Mouse (Mus musculus) liver, embryonic 12.5 days (tissue): ENCODE measurements around the gene Ppp3ca. TPM values are rescaled to one million over a fixed set of nuclear protein-coding genes. Genes with fewer than 3 reads are reported as not detected.

ENCODE experiments used
- ATAC-seq: fragments of 200-750 bp; cut with Nextera tagmentation; 2 replicates; pipeline ENCODE4 v1.8.0; 2017; ENCODE audit warnings: moderate number of reproducible peaks, mild to moderate bottlenecking, moderate library complexity
- H3K27ac ChIP-seq: fragments of 300-500 bp; sonication (generic); 2 replicates; pipeline ENCODE4 v1.5.1; 2016; ENCODE audit warnings: mild to moderate bottlenecking
- H3K27me3 ChIP-seq: fragments of 300-500 bp; sonication (generic); replicated peaks from 2 replicates; pipeline ENCODE4 v1.6.1; 2016; ENCODE audit warnings: mild to moderate bottlenecking, moderate library complexity
- H3K36me3 ChIP-seq: fragments of 300-500 bp; sonication (generic); 2 replicates; pipeline ENCODE4 v1.6.1; 2016; ENCODE audit warnings: mild to moderate bottlenecking, moderate library complexity
- H3K4me1 ChIP-seq: fragments of 300-500 bp; sonication (generic); 2 replicates; pipeline ENCODE4 v1.6.1; 2016
- H3K4me2 ChIP-seq: fragments of 300-500 bp; sonication (generic); 2 replicates; pipeline ENCODE4 v1.6.1; 2016; ENCODE audit warnings: mild to moderate bottlenecking, moderate library complexity
- H3K4me3 ChIP-seq: fragments of 300-500 bp; sonication (generic); 2 replicates; pipeline ENCODE4 v1.5.1; 2016; ENCODE audit warnings: mild to moderate bottlenecking, moderate library complexity
- H3K9ac ChIP-seq: fragments of 300-500 bp; sonication (generic); 2 replicates; pipeline ENCODE4 v1.6.1; 2016; ENCODE audit warnings: mild to moderate bottlenecking, moderate library complexity
- H3K9me3 ChIP-seq: fragments of 300-500 bp; sonication (generic); replicated peaks from 2 replicates; pipeline ENCODE4 v1.6.1; 2016; ENCODE audit warnings: mild to moderate bottlenecking, moderate library complexity
- WGBS: fragments of 180-500 bp; shearing (Covaris S2); methylation state at CpG from one replicate; pipeline ENCODE4 v1.1.7; 2016; ENCODE audit not compliant: insufficient replicate concordance; 5-methylcytosine and 5-hydroxymethylcytosine counted together
- polyA plus RNA-seq: library from polyadenylated mRNA; unstranded; fragments of >200 nt; fragmentation: Nextera tagmentation; extraction: Ambion mirVana; gene quantifications from 2 replicates; pipeline ENCODE4 v1.2.1, GENCODE M21; 2016

Gene Ppp3ca
- polyA plus RNA-seq: 25.3 and 27.8 TPM in 2 replicates

DNA sequence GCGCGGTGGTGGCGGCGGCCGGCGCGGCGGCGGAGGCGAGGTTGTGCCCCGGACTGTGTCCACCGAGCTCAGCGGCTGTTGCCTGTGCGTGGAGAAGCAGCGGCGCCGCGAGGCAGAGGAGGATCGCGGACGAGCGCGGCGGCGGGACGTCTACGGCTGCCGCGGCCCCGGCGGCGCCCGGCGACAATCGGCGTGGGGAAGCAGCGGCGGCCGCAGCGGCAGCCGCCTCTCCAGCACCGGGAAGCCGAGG, at the start of gene Ppp3ca:
Ppp3ca (plus strand) TSS at position 15 of the 250 bp plus-strand sequence.
- H3K36me3 ChIP-seq: no peaks in the 10 kb centered on the region
- peak within 1 kb of the TSS; percentile 99 for H3K4me2 ChIP-seq
- no peak; the same call in 1 of the 2 replicates for ATAC-seq
- H3K27me3 ChIP-seq: no peaks in the 10 kb centered on the region
- no peaks in the 10 kb centered on the region for H3K9me3 ChIP-seq
- peak within 1 kb of the TSS; percentile 78 for H3K4me3 ChIP-seq
- H3K27ac ChIP-seq: peak within 1 kb of the TSS; percentile 89
- WGBS: 0% methylated on average over 31 of the region's 43 CpGs
- H3K4me1 ChIP-seq: peaks cover 32% of the 10 kb centered on the region
- H3K9ac ChIP-seq: peak within 1 kb of the TSS; percentile 90

DNA sequence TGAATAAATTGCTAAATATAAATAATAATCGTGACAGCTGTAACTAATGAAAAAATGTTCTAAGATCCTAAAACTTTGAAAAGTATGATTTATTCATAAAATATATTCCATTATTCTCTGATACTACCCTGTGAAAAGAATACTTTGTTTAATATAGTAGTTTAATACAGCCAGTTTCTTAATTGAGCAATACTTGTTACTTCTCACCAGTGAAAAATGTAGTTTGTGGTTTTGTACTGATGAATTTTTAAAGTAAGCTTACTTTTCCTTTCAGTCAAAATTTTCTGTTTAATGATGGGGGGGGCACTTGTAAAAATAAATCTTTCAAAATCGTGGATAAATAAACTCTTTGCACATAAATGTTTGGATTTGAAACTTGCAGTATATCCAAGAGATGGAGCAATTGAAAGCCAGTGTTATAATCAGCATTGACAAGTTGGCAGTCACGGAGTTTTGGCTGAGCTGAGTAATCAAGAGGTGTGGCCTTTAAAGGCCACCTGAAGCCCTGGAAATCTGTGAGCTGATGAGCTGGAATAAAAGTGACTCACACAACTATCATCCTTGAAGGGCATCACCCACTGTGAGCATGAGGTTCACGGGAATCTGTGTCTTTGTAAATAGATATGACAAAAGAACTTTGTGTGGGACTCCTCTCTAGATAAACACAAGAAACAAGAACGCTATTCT, 29.2 kb upstream of the Ppp3ca start:
- Histone ChIP-seq H3K9ac (no peak overlapping the region), H3K4me1 (no peaks in the 10 kb centered on the region), H3K36me3 (no peaks in the 10 kb centered on the region), H3K9me3 (no peaks in the 10 kb centered on the region), H3K27ac (no peak overlapping the region), H3K27me3 (no peaks in the 10 kb centered on the region), H3K4me2 (no peak overlapping the region), H3K4me3 (no peak overlapping the region)
- WGBS: 61% methylated on average over 5 of the region's 5 CpGs
- no peak for ATAC-seq

DNA sequence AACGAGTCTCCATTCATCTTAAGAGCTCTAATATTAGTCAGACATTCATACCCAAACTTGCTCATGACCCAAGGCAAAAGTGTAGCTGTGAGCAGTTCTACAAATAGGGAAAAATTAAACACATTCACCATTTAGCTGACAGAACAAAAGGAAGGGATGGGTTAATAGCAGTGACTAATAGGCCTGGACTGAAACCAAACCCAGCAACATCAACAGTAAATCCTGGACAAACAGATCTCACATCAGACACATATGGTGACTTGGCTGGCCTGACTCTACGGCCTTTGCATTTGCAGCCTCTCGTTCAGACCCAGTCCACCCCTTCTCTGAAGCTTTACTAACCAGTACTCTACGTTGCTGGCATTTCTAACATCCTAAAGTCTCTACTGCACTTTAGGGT, 19.0 kb upstream of the Ppp3ca start:
- no peaks in the 10 kb centered on the region for H3K27me3 ChIP-seq
- no peak for ATAC-seq
- no peak overlapping the region for H3K4me3 ChIP-seq
- H3K4me2 ChIP-seq: no peak overlapping the region
- no peak overlapping the region for H3K27ac ChIP-seq
- H3K9ac ChIP-seq: no peak overlapping the region
- no peaks in the 10 kb centered on the region for H3K9me3 ChIP-seq
- no peaks in the 10 kb centered on the region for H3K36me3 ChIP-seq
- 65% methylated on average over 4 of the region's 4 CpGs for WGBS
- H3K4me1 ChIP-seq: no peaks in the 10 kb centered on the region

DNA sequence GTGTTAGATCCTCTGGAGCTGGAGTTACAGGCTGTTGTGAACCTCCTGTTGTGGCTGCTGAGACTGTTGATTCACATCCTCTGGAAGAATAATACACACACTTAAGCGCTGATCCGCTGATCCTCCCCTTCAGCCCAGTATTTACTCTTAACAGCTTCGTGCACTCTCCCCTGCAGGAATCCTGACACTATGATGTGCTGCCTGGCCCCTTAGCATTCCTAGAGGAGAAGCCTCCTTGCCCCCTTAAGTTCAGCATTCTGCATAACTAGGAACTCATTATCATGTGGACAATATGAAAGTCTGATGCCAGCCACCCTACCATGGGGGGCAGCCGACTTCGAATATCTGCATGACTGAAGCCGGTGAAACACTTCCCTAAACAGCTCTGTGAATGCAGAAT, 18.4 kb upstream of the Ppp3ca start:
- 55% methylated on average over 6 of the region's 6 CpGs for WGBS

DNA sequence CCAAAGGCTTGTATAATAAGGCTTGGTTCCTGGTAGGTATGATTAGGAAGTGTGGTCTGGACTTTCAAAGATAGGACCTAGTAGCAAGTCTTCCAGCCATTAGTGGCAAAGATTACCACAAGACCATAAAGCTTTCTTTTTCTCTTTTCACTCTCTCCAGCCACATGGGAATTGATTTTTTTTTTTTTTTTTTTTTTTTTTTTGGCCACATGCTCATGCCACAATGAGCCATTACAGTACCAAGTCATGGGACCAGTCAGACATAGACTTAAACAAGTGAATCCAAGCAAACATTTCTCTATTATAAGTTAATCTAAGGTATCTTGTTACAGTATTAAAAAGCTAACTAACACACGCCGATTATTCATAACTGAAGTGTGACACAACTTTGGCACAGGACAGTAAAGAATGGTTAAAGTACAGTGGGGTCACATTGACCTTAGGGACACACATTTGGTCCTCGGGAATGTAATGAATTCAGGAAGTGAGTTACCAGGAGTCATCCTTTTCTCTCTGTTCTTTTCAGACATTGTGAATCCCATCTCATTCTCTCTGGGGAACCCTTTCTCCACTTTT, 13.4 kb upstream of the Ppp3ca start:
- Histone ChIP-seq H3K36me3 (no peaks in the 10 kb centered on the region), H3K9me3 (no peaks in the 10 kb centered on the region), H3K4me3 (no peak overlapping the region), H3K27me3 (no peaks in the 10 kb centered on the region), H3K4me1 (peaks cover 5% of the 10 kb centered on the region), H3K4me2 (no peak overlapping the region), H3K9ac (no peak overlapping the region), H3K27ac (no peak overlapping the region)
- WGBS: 59% methylated on average over 3 of the region's 3 CpGs
- ATAC-seq: no peak

More for the DNA sequence above, 18.4 kb upstream of the Ppp3ca start:
- no peak overlapping the region for H3K4me3 ChIP-seq
- ATAC-seq: no peak
- H3K9me3 ChIP-seq: no peaks in the 10 kb centered on the region
- H3K4me2 ChIP-seq: no peak overlapping the region
- H3K36me3 ChIP-seq: no peaks in the 10 kb centered on the region
- no peaks in the 10 kb centered on the region for H3K4me1 ChIP-seq
- no peaks in the 10 kb centered on the region for H3K27me3 ChIP-seq
- no peak overlapping the region for H3K9ac ChIP-seq
- H3K27ac ChIP-seq: no peak overlapping the region

DNA sequence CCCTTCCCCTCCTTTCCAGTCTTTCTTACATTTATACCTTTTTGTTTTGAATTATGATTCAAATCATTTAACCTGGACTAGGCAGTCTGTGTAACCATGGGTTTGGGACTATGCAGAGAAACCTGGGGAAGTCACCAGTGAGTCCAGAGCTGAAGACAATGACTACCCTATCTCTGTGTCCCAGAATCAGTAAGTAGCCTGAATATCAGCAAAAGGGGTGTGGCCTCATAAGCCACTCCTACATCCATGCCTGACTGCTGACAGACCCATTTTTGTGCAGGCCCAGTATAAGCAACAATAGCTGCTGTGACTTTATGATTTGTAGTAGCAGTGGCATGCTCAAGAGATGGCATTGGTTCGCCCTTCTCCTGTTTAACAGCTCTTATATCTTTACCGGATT, 11.2 kb upstream of the Ppp3ca start:
- Histone ChIP-seq H3K27ac (no peak overlapping the region), H3K27me3 (no peaks in the 10 kb centered on the region), H3K9ac (no peak overlapping the region), H3K4me3 (no peak overlapping the region), H3K36me3 (no peaks in the 10 kb centered on the region), H3K9me3 (no peaks in the 10 kb centered on the region), H3K4me2 (no peak overlapping the region), H3K4me1 (peaks cover 5% of the 10 kb centered on the region)
- ATAC-seq: peak; percentile 79
- WGBS: 67% methylated on average over 2 of the region's 2 CpGs

DNA sequence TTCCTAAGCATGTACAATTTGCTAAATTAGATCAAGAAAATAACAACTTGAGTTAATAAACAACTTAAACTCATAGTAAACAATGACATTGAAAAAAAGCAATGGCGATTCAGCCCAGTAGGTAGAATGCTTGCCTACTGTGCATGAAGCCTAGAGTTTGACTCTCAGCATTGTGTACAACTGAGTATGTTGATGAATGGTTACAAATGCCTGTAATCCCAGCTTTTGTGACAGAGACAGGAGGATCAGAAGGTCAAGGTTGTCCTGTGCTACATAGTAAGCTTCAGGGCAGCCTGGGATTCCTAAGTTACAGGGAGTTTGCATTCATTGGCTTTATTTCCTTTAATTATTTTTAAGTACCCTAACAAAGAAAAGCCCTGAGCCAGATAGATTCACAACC, 4.8 kb upstream of the Ppp3ca start:
- no peaks in the 10 kb centered on the region for H3K36me3 ChIP-seq
- H3K27me3 ChIP-seq: no peaks in the 10 kb centered on the region
- H3K9ac ChIP-seq: no peak overlapping the region
- H3K4me1 ChIP-seq: peaks cover 10% of the 10 kb centered on the region
- no peaks in the 10 kb centered on the region for H3K9me3 ChIP-seq
- H3K27ac ChIP-seq: no peak overlapping the region
- no peak for ATAC-seq
- no peak overlapping the region for H3K4me3 ChIP-seq
- WGBS: 74% methylated on average over 1 of the region's 1 CpGs
- no peak overlapping the region for H3K4me2 ChIP-seq

DNA sequence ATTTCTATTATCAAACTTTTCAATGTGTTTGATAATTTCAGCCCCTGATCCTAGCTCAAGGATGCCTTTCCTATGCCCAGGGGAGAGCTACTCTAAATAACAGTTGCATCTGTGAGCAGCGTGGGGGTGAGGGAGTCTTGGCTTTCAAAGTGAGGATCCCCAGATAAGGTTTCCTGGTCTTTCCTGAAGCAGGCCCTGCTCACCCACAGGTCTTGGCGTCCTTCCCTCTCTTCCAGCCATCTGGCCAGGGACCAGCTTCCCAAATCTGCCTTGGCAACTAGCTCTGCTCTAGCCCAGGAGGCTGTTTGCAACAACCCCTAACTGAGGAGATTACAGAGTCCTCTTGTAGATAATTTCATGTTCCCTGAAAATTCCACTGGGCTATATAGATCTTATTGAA, 1.9 kb upstream of the Ppp3ca start:
- 55% methylated on average over 2 of the region's 2 CpGs for WGBS
- no peak for ATAC-seq

DNA sequence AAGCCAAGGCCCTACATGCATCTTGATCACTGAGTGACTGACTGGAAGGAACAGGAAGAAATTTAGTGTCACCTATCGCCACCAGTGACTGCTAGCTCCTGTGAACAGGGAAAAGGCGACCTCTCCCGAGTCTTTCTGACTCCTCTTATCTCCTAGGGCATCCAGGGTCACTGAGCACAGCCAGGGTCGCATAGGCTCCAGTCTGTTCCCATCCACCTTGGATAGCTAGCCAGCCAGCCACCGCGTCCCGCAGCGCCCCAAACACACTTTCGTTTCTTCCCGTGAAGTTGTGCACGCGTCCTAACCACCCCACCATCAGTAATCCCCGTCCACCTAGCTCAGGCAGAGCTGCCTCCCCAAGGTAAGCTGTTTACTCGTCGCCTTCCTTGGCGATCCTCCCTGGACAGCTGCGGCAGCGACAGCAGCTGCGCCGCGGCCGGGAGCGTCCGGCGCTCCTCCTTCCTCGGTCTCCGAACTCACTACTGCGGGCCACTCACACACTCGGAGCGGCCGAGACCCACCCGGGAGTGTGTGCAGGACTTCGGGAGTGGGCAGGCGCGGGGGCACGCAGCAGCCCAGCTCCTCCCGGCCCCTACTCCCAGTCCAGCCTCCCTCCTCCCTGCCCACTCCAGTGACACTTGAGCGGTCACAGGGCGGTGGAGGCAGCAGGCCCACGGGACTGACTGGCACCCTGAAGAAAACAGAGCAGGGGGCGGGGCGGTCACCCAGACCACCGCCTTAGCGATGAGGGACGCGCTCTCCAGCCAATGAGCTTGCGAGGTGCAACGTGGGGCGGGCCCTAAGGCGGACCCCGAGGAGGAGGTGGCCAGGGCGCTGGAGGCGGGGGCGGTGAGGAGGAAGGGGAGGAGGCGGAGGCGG, 454 bp upstream of the Ppp3ca start:
- WGBS: under 1% methylated on average over 54 of the region's 56 CpGs
- peak; percentile 97 for ATAC-seq

More for the DNA sequence above, 1.9 kb upstream of the Ppp3ca start:
- H3K9ac ChIP-seq: no peak overlapping the region
- peaks cover 22% of the 10 kb centered on the region for H3K4me1 ChIP-seq
- no peak overlapping the region for H3K27ac ChIP-seq
- H3K4me2 ChIP-seq: no peak overlapping the region
- no peaks in the 10 kb centered on the region for H3K27me3 ChIP-seq
- no peaks in the 10 kb centered on the region for H3K36me3 ChIP-seq
- H3K9me3 ChIP-seq: no peaks in the 10 kb centered on the region
- no peak overlapping the region for H3K4me3 ChIP-seq

DNA sequence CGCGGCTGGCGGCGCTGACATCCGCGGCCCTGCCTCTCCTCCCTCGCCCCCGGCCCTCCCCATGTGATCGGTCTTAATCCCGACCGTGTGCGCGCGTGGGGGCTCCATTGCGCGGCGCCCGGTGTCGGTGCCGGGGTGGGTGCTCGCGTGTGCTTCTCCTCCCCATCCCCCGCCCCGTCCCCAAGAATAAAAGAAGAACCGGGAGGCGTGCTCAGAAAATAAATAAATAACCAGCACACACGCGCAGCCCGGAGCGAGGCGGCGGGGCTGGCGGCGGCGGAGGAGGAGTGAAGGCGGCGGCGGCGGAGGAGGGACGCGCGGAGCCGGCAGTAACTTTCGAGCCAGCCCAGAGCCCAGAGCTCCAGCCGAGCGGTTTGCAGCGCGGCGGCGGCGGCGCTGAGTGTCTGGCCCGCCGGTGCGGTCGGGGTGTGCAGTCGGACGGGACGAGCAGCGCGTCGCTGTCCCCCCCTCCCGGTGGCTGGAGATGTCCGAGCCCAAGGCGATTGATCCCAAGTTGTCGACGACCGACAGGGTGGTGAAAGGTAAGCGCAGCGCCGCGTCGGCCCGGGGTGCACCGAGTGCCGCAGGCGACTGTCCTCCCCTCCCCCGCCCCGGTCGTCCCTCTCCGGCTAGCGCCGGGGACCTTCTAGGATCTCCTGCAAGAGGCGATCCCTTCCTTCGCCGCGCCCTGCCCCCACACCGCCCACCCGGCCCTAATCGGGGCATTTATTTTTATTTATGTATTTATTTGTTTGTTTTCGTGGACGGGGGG, 622 bp downstream of the Ppp3ca start:
- peak overlapping the region; percentile 89 for H3K27ac ChIP-seq
- H3K36me3 ChIP-seq: no peaks in the 10 kb centered on the region
- peak overlapping the region; percentile 90 for H3K9ac ChIP-seq
- WGBS: under 1% methylated on average over 90 of the region's 92 CpGs
- no peaks in the 10 kb centered on the region for H3K9me3 ChIP-seq
- H3K4me2 ChIP-seq: peak overlapping the region; percentile 99
- ATAC-seq: peak; percentile 43
- H3K4me3 ChIP-seq: peak overlapping the region; percentile 78
- H3K4me1 ChIP-seq: peaks cover 32% of the 10 kb centered on the region
- no peaks in the 10 kb centered on the region for H3K27me3 ChIP-seq

More for the DNA sequence above, 454 bp upstream of the Ppp3ca start:
- Histone ChIP-seq H3K9me3 (no peaks in the 10 kb centered on the region), H3K27me3 (no peaks in the 10 kb centered on the region), H3K4me2 (peak overlapping the region; percentile 99), H3K4me1 (peaks cover 32% of the 10 kb centered on the region), H3K27ac (peak overlapping the region; percentile 89), H3K9ac (peak overlapping the region; percentile 90), H3K4me3 (peak overlapping the region; percentile 78), H3K36me3 (no peaks in the 10 kb centered on the region)

DNA sequence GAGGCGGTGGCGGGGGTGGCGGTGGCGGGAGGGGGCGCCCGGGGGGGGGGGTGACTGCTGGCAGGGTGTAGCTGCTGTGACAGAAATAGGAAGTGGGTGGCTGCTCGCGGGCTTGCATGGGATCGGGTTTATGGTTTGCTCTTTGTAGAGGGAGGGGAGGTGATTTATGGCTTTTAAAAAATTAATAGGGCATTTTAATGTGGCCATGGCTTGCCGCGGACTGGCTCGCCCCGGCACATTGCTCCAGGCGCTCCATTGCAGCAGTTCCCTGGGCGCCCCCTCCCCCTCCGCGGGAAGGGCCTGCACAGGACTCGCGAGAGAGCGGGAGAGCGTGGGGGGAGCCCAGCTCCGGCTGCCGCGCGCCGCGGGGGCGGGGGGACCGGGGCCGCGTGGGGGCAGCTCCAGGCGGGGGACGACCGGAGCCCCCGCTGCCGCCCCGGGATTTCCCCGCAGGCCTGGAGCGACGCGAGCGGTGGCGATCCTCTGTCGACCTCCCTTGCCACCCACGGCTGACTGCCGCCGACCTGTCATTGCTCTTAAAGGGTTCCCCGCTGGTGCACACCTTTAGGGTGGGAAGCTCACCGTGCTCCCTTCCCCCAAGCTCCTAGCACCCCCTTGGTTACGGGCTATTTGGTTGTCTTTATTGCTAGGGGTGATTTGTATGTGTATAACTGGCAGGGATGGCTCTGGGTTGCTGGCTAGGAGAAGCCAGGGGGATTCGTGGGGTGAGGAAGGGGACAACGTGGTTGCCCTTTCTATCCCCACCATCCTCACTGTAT, 1.4 kb downstream of the Ppp3ca start:
- peak overlapping the region; percentile 89 for H3K27ac ChIP-seq
- WGBS: under 1% methylated on average over 51 of the region's 52 CpGs

More for the DNA sequence above, 1.4 kb downstream of the Ppp3ca start:
- Histone ChIP-seq H3K4me1 (peaks cover 32% of the 10 kb centered on the region), H3K27me3 (no peaks in the 10 kb centered on the region), H3K9me3 (no peaks in the 10 kb centered on the region), H3K4me2 (peak overlapping the region; percentile 99), H3K36me3 (no peaks in the 10 kb centered on the region), H3K9ac (peak overlapping the region; percentile 90), H3K4me3 (peak overlapping the region; percentile 78)
- ATAC-seq: no peak
